Mouse (Mus musculus): Measurements from ENCODE around the gene Kcnab1. TPM values are rescaled to one million over a fixed set of nuclear protein-coding genes. Genes with fewer than 3 reads are reported as not detected.
A peak's percentile ranks its signal among the peaks of the same experiment; 100 is the strongest.

The Kcnab1 gene
- polyA plus RNA-seq (2015; fragmentation: Nextera tagmentation; extraction: Ambion mirVana): 1.5 and 1.6 TPM in 2 replicates

DNA sequence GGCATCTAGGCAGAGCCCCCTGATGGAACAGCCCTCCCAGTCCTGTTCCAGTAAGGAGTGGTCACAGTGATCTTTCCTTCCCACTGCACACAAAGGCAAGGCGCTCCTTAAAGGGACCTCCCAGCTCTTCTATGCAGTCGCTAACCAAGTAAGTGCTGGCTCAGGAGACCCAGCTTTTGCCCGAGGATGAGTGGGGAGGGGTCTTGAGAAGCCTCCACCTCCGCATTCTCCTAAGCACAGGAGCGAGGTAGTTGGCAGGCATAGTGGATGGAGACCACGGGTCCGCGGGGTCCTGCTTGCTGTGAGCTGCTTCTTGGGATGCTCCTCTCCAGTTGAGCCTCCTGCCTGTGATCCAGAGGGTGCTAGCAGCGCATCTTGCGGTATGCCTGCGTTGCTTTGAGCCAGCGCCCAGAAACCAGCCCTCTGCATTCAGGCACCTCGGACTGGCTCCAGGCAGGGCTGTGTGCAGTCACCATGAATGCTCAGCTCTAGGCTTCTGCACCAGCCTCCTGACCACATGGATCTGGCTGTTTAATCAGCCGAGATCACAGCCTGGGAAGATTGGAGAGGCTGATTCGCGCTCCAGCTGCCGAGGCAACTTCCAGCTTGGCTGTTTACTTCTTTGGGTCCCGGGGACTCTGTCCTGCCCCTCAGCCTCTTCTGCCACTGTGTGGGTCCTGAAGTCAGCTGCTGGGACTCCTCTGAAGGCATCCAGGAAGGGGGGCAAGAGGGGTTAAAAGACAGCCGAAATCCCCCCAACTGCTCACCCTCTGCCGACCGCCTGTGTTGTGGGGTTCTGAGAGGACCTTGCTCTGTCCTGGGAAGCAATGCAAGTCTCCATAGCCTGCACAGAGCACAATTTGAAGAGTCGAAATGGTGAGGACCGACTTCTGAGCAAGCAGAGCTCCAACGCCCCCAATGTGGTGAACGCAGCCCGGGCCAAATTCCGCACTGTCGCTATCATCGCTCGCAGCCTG is at the start of gene Kcnab1:
Gene Kcnab1 (plus strand): TSS at position 440 of the 977 bp plus-strand sequence.
- H3K9me3 ChIP-seq (ENCODE audit: control insufficient read depth): no peaks in the 10 kb centered on the region
- no peaks in the 10 kb centered on the region for H3K4me1 ChIP-seq (replicated peaks; ENCODE audit: control insufficient read depth, insufficient read depth, low read length)
- no peaks in the 10 kb centered on the region for H3K36me3 ChIP-seq (ENCODE audit: control insufficient read depth, insufficient read depth)
- peak within 1 kb of the TSS; percentile 60 for H3K4me2 ChIP-seq (replicated peaks; ENCODE audit: low read depth)
- no peak for TF ChIP-seq CTCF (IDR thresholded peaks at IDR 0.05; ENCODE audit: low read depth)
- WGBS: 2% methylated on average over 30 of the region's 30 CpGs
- peaks cover 3% of the 10 kb centered on the region; the same call in 1 of the 2 replicates for H3K27me3 ChIP-seq (replicated peaks; ENCODE audit: control insufficient read depth, insufficient read depth, low read length)
- no peak within 1 kb of the TSS for H3K27ac ChIP-seq (ENCODE audit: low read depth, low read length)
- no peak within 1 kb of the TSS for H3K9ac ChIP-seq (ENCODE audit: low read depth, low read length)
- no peak for ATAC-seq
- peak within 1 kb of the TSS; percentile 25 for H3K4me3 ChIP-seq (ENCODE audit: low read depth, low read length)

DNA sequence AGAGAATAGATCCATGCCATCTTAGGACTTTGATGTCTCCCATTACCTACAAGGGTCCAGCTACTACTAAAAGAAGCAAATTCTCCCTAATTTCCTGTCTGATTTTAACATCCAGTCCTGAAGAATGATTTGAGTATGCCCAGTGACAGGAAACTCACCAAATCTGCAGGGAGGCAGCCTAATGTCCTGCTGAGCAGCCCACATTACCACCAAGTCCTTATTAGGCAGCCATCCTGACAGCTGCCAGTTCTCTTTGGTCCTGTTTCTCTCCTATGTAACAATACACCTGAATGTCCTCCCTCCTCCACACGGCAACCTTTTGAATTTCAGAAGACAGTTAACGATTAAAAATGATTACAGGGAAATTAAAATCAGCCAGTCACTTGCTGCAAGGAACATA is 20.9 kb upstream of the Kcnab1 start:
- 80% methylated on average over 2 of the region's 2 CpGs for whole genome bisulfite sequencing

DNA sequence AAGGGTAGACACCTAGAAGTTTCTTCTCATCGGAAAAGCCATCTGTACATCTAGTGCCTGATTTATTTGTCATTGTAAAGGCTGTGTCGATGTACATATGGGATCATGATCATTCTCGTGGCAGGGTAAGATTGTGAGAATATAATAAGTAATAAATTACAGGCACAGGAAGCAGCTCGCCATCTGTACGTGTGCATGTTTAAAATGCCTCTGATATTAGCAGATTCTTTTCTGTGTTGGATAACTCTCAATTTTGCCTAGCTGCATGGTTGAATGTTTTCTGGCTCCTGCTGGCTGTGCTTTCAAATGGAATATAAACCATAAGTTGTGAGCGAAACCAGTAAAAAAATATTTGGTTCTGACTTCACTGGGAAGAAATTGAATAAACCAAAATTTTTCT is 5.1 kb upstream of the Kcnab1 start:
- no peak overlapping the region for H3K4me2 ChIP-seq (replicated peaks; ENCODE audit: low read depth)
- peaks cover 2% of the 10 kb centered on the region; the same call in 1 of the 2 replicates for H3K27me3 ChIP-seq (replicated peaks; ENCODE audit: control insufficient read depth, insufficient read depth, low read length)
- 51% methylated on average over 6 of the region's 6 CpGs for WGBS

More for the DNA sequence above, 20.9 kb upstream of the Kcnab1 start:
- ATAC-seq: no peak
- Histone ChIP-seq H3K4me1 (replicated peaks; ENCODE audit: control insufficient read depth, insufficient read depth, low read length) (no peaks in the 10 kb centered on the region), H3K4me3 (ENCODE audit: low read depth, low read length) (no peak overlapping the region), H3K9ac (ENCODE audit: low read depth, low read length) (no peak overlapping the region), H3K4me2 (replicated peaks; ENCODE audit: low read depth) (no peak overlapping the region), H3K9me3 (ENCODE audit: control insufficient read depth) (no peaks in the 10 kb centered on the region), H3K36me3 (ENCODE audit: control insufficient read depth, insufficient read depth) (no peaks in the 10 kb centered on the region), H3K27ac (ENCODE audit: low read depth, low read length) (no peak overlapping the region), H3K27me3 (replicated peaks; ENCODE audit: control insufficient read depth, insufficient read depth, low read length) (no peaks in the 10 kb centered on the region)
- no peak for TF ChIP-seq CTCF (IDR thresholded peaks at IDR 0.05; ENCODE audit: low read depth)

GRCm38 (mm10) chr3:65110190-65110589 is 1.0 kb downstream of the Kcnab1 start:
- no peaks in the 10 kb centered on the region for H3K9me3 ChIP-seq (ENCODE audit: control insufficient read depth)
- H3K4me3 ChIP-seq (ENCODE audit: low read depth, low read length): no peak overlapping the region
- no peaks in the 10 kb centered on the region for H3K36me3 ChIP-seq (ENCODE audit: control insufficient read depth, insufficient read depth)
- WGBS: 65% methylated on average over 9 of the region's 9 CpGs
- H3K4me1 ChIP-seq (replicated peaks; ENCODE audit: control insufficient read depth, insufficient read depth, low read length): no peaks in the 10 kb centered on the region
- ATAC-seq: no peak
- H3K9ac ChIP-seq (ENCODE audit: low read depth, low read length): no peak overlapping the region
- peaks cover 3% of the 10 kb centered on the region; the same call in 1 of the 2 replicates for H3K27me3 ChIP-seq (replicated peaks; ENCODE audit: control insufficient read depth, insufficient read depth, low read length)
- no peak overlapping the region for H3K27ac ChIP-seq (ENCODE audit: low read depth, low read length)
- H3K4me2 ChIP-seq (replicated peaks; ENCODE audit: low read depth): no peak overlapping the region
- no peak for TF ChIP-seq CTCF (IDR thresholded peaks at IDR 0.05; ENCODE audit: low read depth)

More for the DNA sequence above, 5.1 kb upstream of the Kcnab1 start:
- ATAC-seq: no peak
- no peak for TF ChIP-seq CTCF (IDR thresholded peaks at IDR 0.05; ENCODE audit: low read depth)
- H3K36me3 ChIP-seq (ENCODE audit: control insufficient read depth, insufficient read depth): no peaks in the 10 kb centered on the region
- no peaks in the 10 kb centered on the region for H3K9me3 ChIP-seq (ENCODE audit: control insufficient read depth)
- H3K4me3 ChIP-seq (ENCODE audit: low read depth, low read length): no peak overlapping the region
- no peaks in the 10 kb centered on the region for H3K4me1 ChIP-seq (replicated peaks; ENCODE audit: control insufficient read depth, insufficient read depth, low read length)
- H3K27ac ChIP-seq (ENCODE audit: low read depth, low read length): no peak overlapping the region
- H3K9ac ChIP-seq (ENCODE audit: low read depth, low read length): no peak overlapping the region

- no peak for TF ChIP-seq CTCF (IDR thresholded peaks at IDR 0.05; ENCODE audit: low read depth)
- Histone ChIP-seq H3K36me3 (ENCODE audit: control insufficient read depth, insufficient read depth) (no peaks in the 10 kb centered on the region), H3K4me2 (replicated peaks; ENCODE audit: low read depth) (no peak overlapping the region), H3K27me3 (replicated peaks; ENCODE audit: control insufficient read depth, insufficient read depth, low read length) (peaks cover 3% of the 10 kb centered on the region; the same call in 1 of the 2 replicates), H3K9me3 (ENCODE audit: control insufficient read depth) (no peaks in the 10 kb centered on the region), H3K4me1 (replicated peaks; ENCODE audit: control insufficient read depth, insufficient read depth, low read length) (no peaks in the 10 kb centered on the region), H3K27ac (ENCODE audit: low read depth, low read length) (no peak overlapping the region), H3K9ac (ENCODE audit: low read depth, low read length) (no peak overlapping the region), H3K4me3 (ENCODE audit: low read depth, low read length) (no peak overlapping the region)
- 79% methylated on average over 2 of the region's 2 CpGs for WGBS
- ATAC-seq: no peak
Observed at GRCm38 (mm10) chr3:65111176-65111575, 2.0 kb downstream of the Kcnab1 start.

DNA sequence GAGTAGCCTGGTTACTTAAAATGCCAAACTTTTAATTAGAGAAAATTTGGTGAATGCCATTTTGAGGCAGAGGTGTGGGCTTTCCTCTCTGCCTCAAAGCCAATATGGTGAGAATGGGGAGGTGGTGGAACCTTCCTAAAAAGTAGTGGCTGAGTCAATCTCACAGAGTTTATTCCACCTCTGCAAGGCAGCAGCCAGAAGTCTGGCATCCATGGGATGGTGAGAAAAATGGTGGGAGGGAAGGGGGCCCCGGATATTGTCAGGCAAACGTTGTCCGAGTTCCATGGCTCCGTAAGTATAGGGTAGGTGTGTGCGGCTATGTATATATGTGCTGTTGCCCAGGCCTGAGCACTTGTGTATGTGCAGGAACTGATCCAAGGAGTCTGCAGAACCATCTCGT is 6.0 kb downstream of the Kcnab1 start:
- H3K4me1 ChIP-seq (replicated peaks; ENCODE audit: control insufficient read depth, insufficient read depth, low read length): no peaks in the 10 kb centered on the region
- H3K36me3 ChIP-seq (ENCODE audit: control insufficient read depth, insufficient read depth): no peaks in the 10 kb centered on the region
- H3K27me3 ChIP-seq (replicated peaks; ENCODE audit: control insufficient read depth, insufficient read depth, low read length): no peaks in the 10 kb centered on the region
- H3K9ac ChIP-seq (ENCODE audit: low read depth, low read length): no peak overlapping the region
- no peak for ATAC-seq
- no peak overlapping the region for H3K27ac ChIP-seq (ENCODE audit: low read depth, low read length)
- TF ChIP-seq CTCF (IDR thresholded peaks at IDR 0.05; ENCODE audit: low read depth): no peak
- H3K4me3 ChIP-seq (ENCODE audit: low read depth, low read length): no peak overlapping the region
- no peak overlapping the region for H3K4me2 ChIP-seq (replicated peaks; ENCODE audit: low read depth)
- H3K9me3 ChIP-seq (ENCODE audit: control insufficient read depth): no peaks in the 10 kb centered on the region
- 80% methylated on average over 6 of the region's 6 CpGs for WGBS

All from intestine, postnatal 0 days (tissue).